Mouse (Mus musculus): Measurements from ENCODE around the gene Esrrg. TPM values are rescaled to one million over a fixed set of nuclear protein-coding genes. Genes with fewer than 3 reads are reported as not detected.
A peak's percentile ranks its signal among the peaks of the same experiment; 100 is the strongest.

The Esrrg gene
- total RNA-seq, 2 experiments from 2014 or later = 20.0 to 27.2 TPM

DNA sequence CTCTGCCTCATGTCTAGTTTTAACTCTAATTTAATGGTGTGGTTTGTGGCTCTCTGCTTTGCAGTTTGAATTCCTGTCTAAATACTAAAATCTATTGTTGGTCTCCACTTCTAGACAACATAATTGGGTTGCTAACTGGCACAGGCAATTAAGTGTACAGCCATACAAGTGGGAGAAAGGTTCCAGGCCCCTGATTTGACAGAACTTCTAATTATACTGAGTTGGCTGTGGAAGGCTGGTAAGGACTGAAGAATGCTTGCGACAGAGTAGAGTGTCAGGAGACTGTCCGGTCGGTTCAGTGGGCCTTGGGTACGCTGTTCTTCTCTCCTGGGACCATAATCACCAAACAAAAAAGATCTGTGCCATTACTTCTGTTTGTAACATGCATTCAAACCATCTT, 96.3 kb downstream of the Esrrg start:
- no peak for DNase-seq (ENCODE audit: low spot score in 2 of 2)

DNA sequence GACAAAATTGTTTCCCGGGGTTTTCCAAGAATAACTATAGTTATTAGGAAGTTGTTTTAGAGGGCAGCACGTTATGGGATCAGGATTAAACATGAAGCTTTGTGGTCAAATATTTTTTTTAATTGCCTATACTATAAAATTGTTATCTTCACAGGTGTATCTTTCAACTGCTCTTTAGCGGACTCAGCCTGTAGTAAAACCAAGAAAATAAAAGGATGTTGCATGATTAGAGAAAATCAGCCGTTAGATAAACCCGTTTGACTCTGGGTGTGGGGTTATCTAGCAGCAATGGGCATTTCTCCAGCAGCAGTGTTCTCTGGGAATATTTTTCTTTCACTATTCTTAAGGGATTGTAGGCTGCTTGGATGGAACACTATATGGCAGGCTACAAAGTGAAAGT, 96.8 kb downstream of the Esrrg start:
- DNase-seq (ENCODE audit: low spot score in 2 of 2) = no peak

DNA sequence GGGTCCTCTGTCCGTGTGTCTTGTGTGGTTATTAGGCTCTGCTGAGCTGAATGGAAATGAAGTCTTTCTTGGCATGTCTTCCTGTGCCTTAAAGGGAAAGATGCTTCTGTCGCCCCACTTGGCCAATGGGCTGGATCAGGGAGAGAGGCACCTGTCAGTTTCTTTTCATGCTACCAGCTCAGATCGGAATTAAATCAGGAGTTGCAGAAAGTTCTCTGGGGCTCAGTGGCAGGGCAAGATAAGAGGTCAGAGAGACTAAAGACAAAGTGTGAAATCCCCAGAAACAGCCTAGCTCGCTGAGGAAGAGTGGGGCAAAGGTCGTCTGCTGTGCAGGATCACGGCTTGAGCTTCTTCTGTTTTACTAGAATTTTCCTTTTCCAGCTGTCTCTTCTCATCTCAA, 97.5 kb downstream of the Esrrg start:
- no peak for DNase-seq (ENCODE audit: low spot score in 2 of 2)

DNA sequence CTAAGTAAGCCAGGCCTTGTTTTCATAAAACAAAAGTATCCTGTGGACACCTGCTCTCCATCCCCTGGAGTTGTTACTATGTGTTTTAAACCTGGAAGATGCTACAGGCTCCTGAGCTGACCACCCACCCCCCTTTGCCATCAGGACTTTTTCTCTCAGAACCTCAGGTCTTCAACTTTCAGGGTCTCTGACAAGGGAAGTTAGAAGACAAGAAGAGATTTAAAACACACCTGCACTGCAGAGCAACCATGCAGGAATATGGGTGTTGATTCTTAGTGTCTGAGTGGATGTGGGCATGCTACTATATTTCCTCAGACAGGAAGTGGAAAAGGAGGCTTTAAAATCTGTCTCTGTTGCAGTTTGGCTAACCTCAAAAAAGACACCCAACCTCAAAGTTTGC, 98.6 kb downstream of the Esrrg start:
- no peak for DNase-seq (ENCODE audit: low spot score in 2 of 2)

DNA sequence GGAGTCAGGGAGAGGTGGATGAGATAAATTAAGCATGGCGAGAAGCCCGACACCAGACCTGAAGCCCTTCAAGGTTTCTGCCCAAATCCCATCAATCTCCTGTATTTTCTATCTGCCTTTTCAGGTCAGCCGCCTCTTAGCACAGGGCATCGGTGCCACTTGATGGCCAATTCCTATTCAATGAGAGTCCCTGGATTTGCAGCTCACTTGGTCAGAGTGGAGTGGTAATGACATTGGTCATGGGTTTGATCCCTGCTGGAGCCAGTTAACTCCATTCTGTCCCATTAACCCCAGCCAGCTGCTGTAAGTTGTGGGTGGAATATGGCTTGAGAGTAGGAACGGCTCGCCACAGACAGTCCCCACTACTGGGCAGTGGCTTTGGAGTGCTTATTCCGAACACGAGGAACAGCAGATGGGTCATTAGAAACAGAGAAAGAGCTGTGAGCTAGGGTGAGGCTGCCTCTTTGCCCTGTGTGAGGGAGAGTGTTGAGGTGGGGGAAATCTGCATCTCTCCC, 101.9 kb downstream of the Esrrg start:
- no peak for DNase-seq (ENCODE audit: low spot score in 2 of 2)

DNA sequence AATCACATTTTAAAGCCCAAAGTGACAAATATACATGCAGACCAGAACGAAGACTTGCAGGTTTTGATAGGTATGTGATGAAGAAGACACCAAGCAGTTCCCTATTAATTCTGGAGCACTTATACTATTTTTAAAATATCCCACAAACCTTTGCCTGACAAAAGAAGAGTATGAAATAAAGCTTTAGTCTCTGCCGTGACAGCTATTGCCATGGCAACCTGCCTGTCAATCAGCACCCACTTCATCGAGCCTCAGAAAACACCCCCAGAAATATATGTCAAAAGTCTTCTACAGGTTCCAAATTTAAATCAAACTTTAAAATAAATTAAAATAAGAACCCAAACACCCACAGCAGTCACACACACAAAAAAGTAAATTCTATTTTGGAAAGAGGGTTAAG, 112.4 kb downstream of the Esrrg start:
- no peak for DNase-seq (ENCODE audit: low spot score in 2 of 2)

DNA sequence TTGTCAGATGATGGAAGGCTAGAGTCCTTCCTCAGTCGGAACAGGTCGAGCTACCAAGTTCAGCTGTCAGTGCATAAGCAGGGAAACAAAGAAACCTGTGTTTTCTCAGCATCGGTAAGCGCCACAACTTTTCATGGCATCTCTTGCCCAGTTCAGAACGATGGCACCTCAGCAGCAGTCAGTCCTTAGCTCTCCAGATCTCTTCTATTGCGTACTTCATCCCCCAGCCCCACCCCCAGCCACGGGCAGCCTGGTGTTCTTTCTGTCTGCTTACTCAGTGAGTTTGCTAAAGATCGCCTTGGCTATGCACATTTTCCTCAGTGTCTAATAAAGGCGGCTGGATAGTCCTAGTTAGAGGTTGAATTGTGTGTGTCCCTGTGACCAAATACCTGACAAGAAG, 113.4 kb downstream of the Esrrg start:
- DNase-seq (ENCODE audit: low spot score in 2 of 2) = no peak

DNA sequence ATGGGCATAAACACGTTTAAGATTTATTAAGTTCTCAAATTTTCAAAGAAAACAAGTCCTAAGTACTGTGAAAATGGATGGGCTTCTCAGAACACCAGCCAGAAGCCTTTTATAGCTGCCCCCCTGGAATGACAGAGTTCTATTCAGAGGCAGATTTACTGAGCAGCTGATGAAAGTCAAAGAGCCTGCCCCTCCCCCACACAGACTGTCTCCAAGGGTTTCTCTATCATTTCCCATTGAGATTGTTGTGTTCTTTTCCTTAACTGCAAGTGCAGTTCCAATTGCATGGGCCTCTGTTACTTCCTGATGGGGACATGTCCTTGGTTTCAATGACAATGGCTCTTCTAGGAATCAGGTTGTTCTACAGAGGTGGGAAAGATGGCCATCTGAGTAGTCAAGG, 116.1 kb downstream of the Esrrg start:
- DNase-seq (ENCODE audit: low spot score in 2 of 2) = no peak

DNA sequence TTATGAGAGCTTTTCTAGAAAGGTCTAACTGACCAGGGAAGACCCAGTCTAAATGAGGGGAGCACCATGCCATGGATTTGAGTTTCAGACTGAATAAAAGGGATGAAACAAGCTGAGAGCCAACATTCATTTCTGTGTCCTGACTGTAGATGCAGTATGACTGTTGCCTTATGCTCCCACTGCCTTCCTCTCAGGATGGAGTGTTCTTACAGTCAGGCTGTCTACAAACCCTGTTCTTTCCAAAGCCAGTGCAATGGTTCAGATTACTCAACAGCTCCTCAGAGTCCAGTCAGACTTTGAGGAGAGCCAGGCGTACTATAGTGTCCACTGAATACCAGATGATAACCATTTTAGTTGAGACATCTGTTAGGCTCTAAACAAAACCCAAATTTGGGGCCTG, 116.8 kb downstream of the Esrrg start:
- DNase-seq (ENCODE audit: low spot score in 2 of 2) = no peak

DNA sequence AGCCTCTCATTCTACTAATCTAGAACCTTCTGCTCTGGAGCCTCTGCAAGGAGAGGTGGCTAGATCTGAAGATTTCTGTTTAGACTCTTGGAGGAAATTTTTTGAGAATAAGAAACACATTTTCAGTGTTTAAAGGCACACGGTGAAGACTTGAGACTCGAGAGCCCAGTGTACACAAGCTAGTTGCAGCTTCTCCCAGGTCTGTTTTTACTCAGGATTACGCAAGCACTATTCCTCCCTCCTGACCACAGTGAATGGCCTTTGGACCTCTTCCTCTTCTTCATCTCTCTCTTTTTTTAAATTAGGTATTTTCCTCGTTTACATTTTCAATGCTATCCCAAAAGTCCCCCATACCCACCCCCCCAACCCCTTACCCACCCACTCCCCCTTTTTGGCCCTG, 122.6 kb downstream of the Esrrg start:
- DNase-seq (ENCODE audit: low spot score in 2 of 2) = no peak

DNA sequence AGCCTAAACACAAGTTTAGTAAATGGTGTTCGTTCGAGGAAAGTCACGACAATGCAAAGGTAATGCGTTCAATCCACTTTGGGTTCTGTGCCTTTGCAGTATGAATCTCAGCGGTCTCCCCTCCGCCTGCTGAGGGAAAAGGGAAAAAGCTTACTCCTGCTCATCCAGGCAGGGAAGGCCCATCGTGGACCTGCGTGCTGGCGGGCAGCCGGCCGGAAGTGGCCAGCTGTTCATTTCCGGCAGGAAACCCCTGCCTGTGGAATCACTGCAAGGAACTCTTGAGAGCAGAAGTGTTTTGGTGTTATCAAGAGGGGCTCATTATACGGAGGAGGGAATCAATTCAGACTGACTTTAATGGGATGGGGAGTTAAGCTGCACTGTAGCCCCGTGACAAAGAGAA, 127.9 kb downstream of the Esrrg start:
- no peak for DNase-seq (ENCODE audit: low spot score in 2 of 2)

DNA sequence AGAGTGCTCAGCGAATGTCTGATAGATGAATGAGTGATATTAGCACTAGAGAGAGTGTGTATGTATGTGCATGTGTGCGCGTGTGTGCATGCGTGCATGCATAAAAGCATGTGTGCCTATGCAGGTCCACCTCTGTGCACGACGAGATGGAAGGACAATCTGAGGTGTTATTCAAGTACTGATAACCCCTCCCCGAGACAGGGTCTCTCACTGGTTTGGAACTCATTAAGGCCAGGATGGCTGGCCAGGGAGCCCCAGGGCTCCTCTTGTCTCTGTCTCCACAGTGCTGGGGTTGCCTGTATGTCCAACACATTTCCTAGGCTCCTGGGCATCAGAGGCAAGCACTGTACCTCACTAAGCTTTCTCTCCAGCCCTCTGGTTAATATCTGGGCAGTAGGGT, 128.7 kb downstream of the Esrrg start:
- no peak for DNase-seq (ENCODE audit: low spot score in 2 of 2)

DNA sequence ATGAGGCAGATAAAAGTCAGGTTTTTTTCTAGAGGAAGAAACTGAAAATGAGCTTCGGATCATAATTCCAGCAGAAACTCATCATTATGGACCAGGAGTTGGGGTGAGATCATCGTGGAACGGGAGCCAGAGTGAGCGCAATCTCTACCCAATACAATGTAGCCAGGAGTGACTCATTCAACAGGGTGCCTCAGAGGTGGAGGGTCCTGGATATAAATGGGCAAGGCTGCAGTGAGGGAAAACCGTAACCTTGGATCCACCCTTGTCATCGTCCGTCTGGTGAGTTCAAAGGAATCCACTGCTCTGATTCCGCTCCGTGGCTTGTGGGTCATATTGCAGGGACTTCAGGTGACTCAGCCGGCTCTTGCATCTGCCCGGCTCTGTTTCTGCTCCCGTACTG, 131.9 kb downstream of the Esrrg start:
- DNase-seq (ENCODE audit: low spot score in 2 of 2) = peak in 1 of 2 experiments; percentile 4

DNA sequence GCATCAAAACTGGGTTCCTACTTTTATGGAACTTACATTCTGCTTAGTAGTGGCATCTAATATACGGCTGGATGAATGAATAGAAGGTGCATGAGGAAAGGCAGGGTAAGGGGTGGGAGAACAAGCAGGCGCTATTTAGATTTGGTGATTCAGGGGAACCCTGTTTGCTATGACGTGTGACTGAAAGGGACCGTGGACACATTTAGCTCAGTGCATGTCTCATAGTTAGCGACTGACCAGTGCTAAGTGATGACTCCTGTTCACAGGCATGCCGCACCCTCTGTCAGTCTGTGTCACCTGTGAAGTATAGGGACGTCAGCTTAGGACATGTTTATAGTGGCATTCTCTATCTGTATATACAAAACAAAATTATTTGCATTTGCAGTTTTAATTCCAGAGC, 132.7 kb downstream of the Esrrg start:
- DNase-seq (ENCODE audit: low spot score in 2 of 2) = no peak

DNA sequence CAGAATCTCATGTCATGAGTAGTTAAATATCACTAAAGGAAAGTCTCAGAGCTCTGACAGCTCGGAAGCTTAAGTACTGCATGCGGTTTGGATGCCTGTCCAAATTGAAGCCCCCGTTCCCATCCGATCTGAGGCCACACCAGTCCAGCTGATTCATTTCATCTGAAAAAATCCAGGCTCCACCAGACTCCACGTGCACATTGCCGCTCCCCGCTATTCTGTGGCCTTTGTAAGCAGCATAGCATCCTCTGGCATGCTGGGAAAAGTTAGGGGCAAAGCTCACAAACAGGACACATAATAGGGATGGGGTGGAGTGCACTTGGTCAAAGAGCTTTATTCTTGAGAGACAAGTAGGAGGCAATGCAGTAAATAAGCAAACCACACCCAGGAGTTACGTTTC, 133.5 kb downstream of the Esrrg start:
- DNase-seq (ENCODE audit: low spot score in 2 of 2) = no peak

DNA sequence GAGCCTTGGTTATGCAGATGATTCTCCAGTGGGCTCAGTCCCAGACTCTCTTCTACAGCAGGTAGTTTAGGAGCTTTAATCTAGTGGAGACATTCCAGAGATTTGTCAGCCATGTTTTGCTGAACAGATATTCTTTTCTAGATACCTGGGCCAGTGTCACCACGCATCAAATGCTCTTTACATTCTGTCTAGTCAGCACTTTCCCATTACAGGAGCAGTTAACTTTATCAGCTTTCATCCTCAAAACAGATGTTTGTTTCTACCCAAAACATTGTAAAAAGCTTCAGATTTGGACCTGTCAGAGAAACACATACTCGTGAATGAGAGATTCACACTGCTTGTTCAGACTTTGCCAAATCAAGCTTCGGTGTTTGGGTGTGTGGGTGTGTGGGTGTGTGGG, 140.7 kb downstream of the Esrrg start:
- no peak for DNase-seq (ENCODE audit: low spot score in 2 of 2)

DNA sequence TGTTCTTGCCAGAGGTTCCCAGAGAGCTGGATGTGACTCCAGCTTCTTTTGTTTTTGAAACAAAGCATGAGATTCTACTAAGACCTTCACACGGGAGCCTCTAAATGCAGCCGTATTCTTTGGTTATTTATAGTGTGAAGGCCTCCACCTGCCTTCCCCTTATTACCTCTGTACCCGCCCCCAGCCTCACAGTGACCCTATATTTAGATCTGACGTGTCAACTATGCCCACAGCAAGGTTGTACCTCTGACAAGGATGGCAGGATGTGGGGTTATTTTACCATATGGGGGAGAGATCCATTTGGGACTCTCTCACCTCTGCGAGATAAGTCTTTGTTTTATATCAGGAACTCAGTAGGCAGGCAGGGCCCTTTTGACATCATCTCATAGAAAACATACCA, 141.3 kb downstream of the Esrrg start:
- no peak for DNase-seq (ENCODE audit: low spot score in 2 of 2)

DNA sequence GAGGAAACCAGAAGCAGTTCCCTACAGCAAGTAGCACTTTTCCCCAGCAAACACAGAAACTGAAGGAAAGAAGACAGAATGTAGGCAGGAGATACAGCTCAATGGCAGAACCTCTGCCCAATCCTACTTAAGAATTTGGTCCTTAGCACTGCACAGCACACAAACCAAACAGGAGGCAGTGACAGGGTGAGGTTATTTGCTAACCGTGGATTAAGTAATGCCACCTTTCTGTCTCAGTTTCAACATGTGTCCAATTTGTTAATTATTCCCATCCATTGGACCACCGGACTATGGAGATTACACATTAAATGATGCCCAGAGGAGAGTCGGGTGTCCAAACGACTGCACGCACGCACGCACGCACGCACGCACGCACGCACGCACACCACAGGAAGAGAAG, 146.9 kb downstream of the Esrrg start:
- no peak for DNase-seq (ENCODE audit: low spot score in 2 of 2)

DNA sequence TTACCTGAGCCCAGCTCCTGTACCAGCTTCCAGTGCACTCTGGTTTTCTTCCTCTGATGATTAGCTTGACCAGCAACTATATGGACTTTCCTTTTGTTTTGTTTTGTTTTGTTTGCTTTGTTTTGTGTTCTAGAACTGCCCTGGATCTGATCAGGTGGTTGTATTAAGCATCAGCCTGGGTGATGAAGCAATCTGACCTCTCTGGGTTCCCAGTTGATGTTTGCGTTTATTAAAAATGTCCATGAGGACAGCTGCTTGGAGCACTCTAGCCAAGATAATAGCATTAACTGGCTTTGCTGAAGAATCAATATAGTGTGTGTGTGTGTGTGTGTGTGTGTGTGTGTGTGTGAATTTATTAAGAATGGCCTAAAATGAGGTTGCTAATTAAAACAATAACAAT, 149.4 kb downstream of the Esrrg start:
- no peak for DNase-seq (ENCODE audit: low spot score in 2 of 2)

DNA sequence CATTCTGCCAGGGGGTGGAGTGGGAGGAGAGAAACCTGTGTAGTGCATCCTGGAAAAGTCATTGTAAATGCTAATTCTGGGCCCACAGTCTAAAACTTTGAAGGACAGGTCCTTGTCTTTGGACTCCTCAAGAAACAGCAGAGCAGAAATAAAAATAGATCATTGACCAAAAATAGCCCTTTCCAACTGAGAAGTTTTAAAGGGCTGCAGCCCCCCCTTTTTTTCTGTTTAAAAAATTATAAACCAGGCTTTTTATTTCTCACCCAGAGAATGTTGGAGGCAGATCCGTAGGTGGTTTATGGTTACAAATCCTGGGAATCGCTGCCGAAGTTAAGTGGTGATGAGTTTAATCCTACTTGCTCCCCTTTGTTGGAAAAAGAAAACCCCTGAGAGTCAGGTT, 150.0 kb downstream of the Esrrg start:
- no peak for DNase-seq (ENCODE audit: low spot score in 2 of 2)

DNA sequence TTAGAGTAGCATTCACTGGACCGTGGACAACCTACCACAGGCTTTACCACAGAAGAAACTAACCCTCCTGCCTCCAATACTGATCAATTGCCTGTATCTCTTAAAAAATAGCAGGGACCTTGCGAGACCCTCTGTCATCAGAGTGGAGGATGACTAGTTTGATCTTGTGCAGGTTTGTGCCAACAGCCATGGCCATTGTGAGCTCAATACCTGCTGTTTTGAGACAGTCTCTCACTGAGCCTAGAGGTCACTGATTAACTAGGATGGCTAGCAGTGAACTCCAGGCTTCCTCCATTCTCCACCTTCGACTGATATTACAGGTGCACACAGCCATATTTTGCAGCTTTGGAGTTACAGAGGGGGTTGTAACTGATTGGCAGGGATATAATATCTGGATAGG, 150.9 kb downstream of the Esrrg start:
- DNase-seq (ENCODE audit: low spot score in 2 of 2) = no peak

DNA sequence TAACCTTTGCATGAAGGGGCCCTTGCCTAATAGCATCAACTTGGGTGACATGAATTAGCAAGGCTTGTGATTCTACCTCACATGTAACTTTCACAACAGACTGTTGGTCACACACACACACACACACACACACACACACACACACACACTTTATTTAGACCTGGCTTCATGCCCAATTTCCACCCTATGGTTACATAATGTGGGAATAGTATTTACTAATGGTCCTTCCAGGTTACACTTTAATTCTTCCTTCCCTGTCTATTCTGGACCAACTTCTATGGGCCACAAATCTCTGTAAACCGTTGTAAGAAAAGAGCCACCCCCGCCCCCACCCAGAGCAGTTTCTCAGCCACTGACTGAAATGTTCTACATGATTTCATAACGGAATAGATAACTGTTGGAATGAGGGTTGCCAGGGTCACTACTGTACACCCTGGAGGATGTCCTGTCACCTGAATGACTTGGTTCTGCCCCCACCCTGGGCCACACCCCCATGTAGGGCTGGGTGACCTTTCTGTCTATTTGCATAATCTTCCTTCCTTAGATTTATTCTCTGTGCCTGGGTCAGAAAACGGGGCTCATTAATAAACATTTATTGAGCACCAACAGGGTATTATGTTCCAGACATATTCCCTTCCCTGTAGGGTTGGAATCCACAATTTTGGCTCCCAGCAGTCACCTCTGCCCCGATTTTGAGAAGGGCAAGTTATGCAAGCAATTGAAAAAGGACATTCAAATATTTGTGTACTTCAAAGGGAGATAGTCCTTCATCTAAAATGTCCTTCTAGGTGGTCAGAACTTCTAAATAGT, 154.3 kb downstream of the Esrrg start:
- no peak for DNase-seq (ENCODE audit: low spot score in 2 of 2)

DNA sequence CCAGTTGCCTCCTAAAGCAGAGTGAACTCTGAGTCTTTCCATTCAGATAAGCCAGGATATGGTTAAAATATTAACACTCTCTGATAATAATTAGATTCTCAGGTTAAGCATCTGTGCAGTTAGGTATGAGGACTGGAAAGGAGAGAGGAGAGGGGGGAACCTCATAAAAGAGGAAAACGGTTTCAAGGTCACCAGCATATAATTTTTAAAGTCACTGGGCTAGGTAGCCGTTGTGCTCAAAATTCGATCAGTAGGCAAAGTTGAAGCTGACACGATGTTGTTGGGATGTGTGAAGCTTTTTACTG, 154.8 kb downstream of the Esrrg start:
- DNase-seq (ENCODE audit: low spot score in 2 of 2) = no peak

DNA sequence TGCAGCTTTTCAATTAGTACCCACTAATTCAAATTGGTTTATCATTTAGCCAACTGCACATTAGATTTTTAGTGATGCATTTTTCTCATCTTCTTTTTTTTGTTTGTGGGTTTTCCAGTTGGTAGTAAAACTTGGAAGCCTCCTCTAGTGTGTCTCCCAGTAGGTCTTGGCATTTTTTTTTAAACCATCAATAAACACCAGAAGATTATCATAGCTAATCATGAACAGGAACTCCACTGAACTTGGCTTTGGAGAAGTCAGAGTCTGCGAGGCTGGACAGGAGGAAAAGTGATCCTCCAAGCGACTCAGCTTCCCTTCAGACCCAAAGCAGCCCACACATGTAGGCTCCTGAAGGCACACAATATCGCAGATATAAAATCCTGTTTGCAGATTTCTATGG, 155.2 kb downstream of the Esrrg start:
- no peak for DNase-seq (ENCODE audit: low spot score in 2 of 2)
